Mouse (Mus musculus): Measurements from ENCODE around the gene Tasp1. TPM values are rescaled to one million over a fixed set of nuclear protein-coding genes. Genes with fewer than 3 reads are reported as not detected.

Gene Tasp1
- polyA plus RNA-seq, 1 experiment from 2014 or later = 20.5 TPM

- no peak overlapping the region for H3K9ac ChIP-seq
- H3K36me3 ChIP-seq (replicated peaks; ENCODE audit: control insufficient read depth, insufficient read depth) = no peaks in the 10 kb centered on the region
- no peaks in the 10 kb centered on the region for H3K27me3 ChIP-seq (ENCODE audit: control insufficient read depth, insufficient read depth, low read length)
- WGBS = 87% methylated on average over 8 of the region's 8 CpGs
- no peaks in the 10 kb centered on the region for H3K4me1 ChIP-seq (replicated peaks; ENCODE audit: control insufficient read depth, insufficient read depth, low read length)
- H3K9me3 ChIP-seq (ENCODE audit: control insufficient read depth, low read length) = no peaks in the 10 kb centered on the region
- no peak overlapping the region for H3K4me3 ChIP-seq (replicated peaks; ENCODE audit: low read length)
- H3K27ac ChIP-seq = no peak overlapping the region
- H3K4me2 ChIP-seq (replicated peaks) = no peak overlapping the region
- DNase-seq (ENCODE audit: low spot score) (no peak), ATAC-seq (ENCODE audit: low FRiP score) (no peak)
Measured at GRCm38 (mm10) chr2:139821589-139822378, 244.8 kb downstream of the Tasp1 start.

- H3K27me3 ChIP-seq (ENCODE audit: control insufficient read depth, insufficient read depth, low read length) = no peaks in the 10 kb centered on the region
- no peak overlapping the region for H3K4me3 ChIP-seq (replicated peaks; ENCODE audit: low read length)
- H3K4me1 ChIP-seq (replicated peaks; ENCODE audit: control insufficient read depth, insufficient read depth, low read length) = no peaks in the 10 kb centered on the region
- WGBS = 84% methylated on average over 3 of the region's 3 CpGs
- ATAC-seq (ENCODE audit: low FRiP score) = no peak
- no peak overlapping the region for H3K4me2 ChIP-seq (replicated peaks)
- H3K36me3 ChIP-seq (replicated peaks; ENCODE audit: control insufficient read depth, insufficient read depth) = no peaks in the 10 kb centered on the region
- H3K27ac ChIP-seq = no peak overlapping the region
- no peak for DNase-seq (ENCODE audit: low spot score)
- H3K9ac ChIP-seq = no peak overlapping the region
- no peaks in the 10 kb centered on the region for H3K9me3 ChIP-seq (ENCODE audit: control insufficient read depth, low read length)
Measured at GRCm38 (mm10) chr2:139817275-139817674, 249.3 kb downstream of the Tasp1 start.

GRCm38 (mm10) chr2:139807887-139808286 is 258.7 kb downstream of the Tasp1 start:
- Histone ChIP-seq H3K9ac (no peak overlapping the region), H3K4me1 (replicated peaks; ENCODE audit: control insufficient read depth, insufficient read depth, low read length) (no peaks in the 10 kb centered on the region), H3K9me3 (ENCODE audit: control insufficient read depth, low read length) (no peaks in the 10 kb centered on the region), H3K4me3 (replicated peaks; ENCODE audit: low read length) (no peak overlapping the region), H3K36me3 (replicated peaks; ENCODE audit: control insufficient read depth, insufficient read depth) (no peaks in the 10 kb centered on the region), H3K27me3 (ENCODE audit: control insufficient read depth, insufficient read depth, low read length) (no peaks in the 10 kb centered on the region), H3K27ac (no peak overlapping the region), H3K4me2 (replicated peaks) (no peak overlapping the region)
- no peak for DNase-seq (ENCODE audit: low spot score)
- 0 out of 2 replicates have a peak, but pooled peaks have one; percentile 34 for ATAC-seq (ENCODE audit: low FRiP score)
- WGBS = 69% methylated on average over 6 of the region's 6 CpGs

- ATAC-seq (ENCODE audit: low FRiP score) = no peak
- Histone ChIP-seq H3K36me3 (replicated peaks; ENCODE audit: control insufficient read depth, insufficient read depth) (no peaks in the 10 kb centered on the region), H3K27ac (no peak overlapping the region), H3K9me3 (ENCODE audit: control insufficient read depth, low read length) (no peaks in the 10 kb centered on the region), H3K4me1 (replicated peaks; ENCODE audit: control insufficient read depth, insufficient read depth, low read length) (no peaks in the 10 kb centered on the region), H3K4me3 (replicated peaks; ENCODE audit: low read length) (no peak overlapping the region), H3K27me3 (ENCODE audit: control insufficient read depth, insufficient read depth, low read length) (no peaks in the 10 kb centered on the region), H3K4me2 (replicated peaks) (no peak overlapping the region), H3K9ac (no peak overlapping the region)
- WGBS = 89% methylated on average over 7 of the region's 7 CpGs
- no peak for DNase-seq (ENCODE audit: low spot score)
Measured at GRCm38 (mm10) chr2:139804041-139804440, 262.6 kb downstream of the Tasp1 start.

- Histone ChIP-seq H3K4me3 (replicated peaks; ENCODE audit: low read length) (no peak overlapping the region), H3K27ac (no peak overlapping the region), H3K9ac (no peak overlapping the region), H3K36me3 (replicated peaks; ENCODE audit: control insufficient read depth, insufficient read depth) (no peaks in the 10 kb centered on the region), H3K9me3 (ENCODE audit: control insufficient read depth, low read length) (no peaks in the 10 kb centered on the region), H3K4me2 (replicated peaks) (no peak overlapping the region), H3K4me1 (replicated peaks; ENCODE audit: control insufficient read depth, insufficient read depth, low read length) (no peaks in the 10 kb centered on the region), H3K27me3 (ENCODE audit: control insufficient read depth, insufficient read depth, low read length) (no peaks in the 10 kb centered on the region)
- DNase-seq (ENCODE audit: low spot score) (no peak), ATAC-seq (ENCODE audit: low FRiP score) (no peak)
- 82% methylated on average over 9 of the region's 9 CpGs for WGBS
Measured at GRCm38 (mm10) chr2:139792345-139793120, 274.1 kb downstream of the Tasp1 start.

GRCm38 (mm10) chr2:139788658-139789057 is 277.9 kb downstream of the Tasp1 start:
- no peaks in the 10 kb centered on the region for H3K27me3 ChIP-seq (ENCODE audit: control insufficient read depth, insufficient read depth, low read length)
- no peaks in the 10 kb centered on the region for H3K4me1 ChIP-seq (replicated peaks; ENCODE audit: control insufficient read depth, insufficient read depth, low read length)
- no peaks in the 10 kb centered on the region for H3K36me3 ChIP-seq (replicated peaks; ENCODE audit: control insufficient read depth, insufficient read depth)
- WGBS = 85% methylated on average over 4 of the region's 4 CpGs
- DNase-seq (ENCODE audit: low spot score) (no peak), ATAC-seq (ENCODE audit: low FRiP score) (no peak)
- no peak overlapping the region for H3K9ac ChIP-seq
- H3K27ac ChIP-seq = no peak overlapping the region
- no peak overlapping the region for H3K4me3 ChIP-seq (replicated peaks; ENCODE audit: low read length)
- H3K9me3 ChIP-seq (ENCODE audit: control insufficient read depth, low read length) = no peaks in the 10 kb centered on the region
- H3K4me2 ChIP-seq (replicated peaks) = no peak overlapping the region

GRCm38 (mm10) chr2:139784946-139785345 is 281.7 kb downstream of the Tasp1 start:
- no peak overlapping the region for H3K4me3 ChIP-seq (replicated peaks; ENCODE audit: low read length)
- no peak overlapping the region for H3K27ac ChIP-seq
- no peaks in the 10 kb centered on the region for H3K4me1 ChIP-seq (replicated peaks; ENCODE audit: control insufficient read depth, insufficient read depth, low read length)
- no peak for DNase-seq (ENCODE audit: low spot score)
- H3K9me3 ChIP-seq (ENCODE audit: control insufficient read depth, low read length) = no peaks in the 10 kb centered on the region
- 89% methylated on average over 2 of the region's 2 CpGs for WGBS
- no peaks in the 10 kb centered on the region for H3K36me3 ChIP-seq (replicated peaks; ENCODE audit: control insufficient read depth, insufficient read depth)
- H3K9ac ChIP-seq = no peak overlapping the region
- ATAC-seq (ENCODE audit: low FRiP score) = no peak
- no peak overlapping the region for H3K4me2 ChIP-seq (replicated peaks)
- no peaks in the 10 kb centered on the region for H3K27me3 ChIP-seq (ENCODE audit: control insufficient read depth, insufficient read depth, low read length)

- Histone ChIP-seq H3K36me3 (replicated peaks; ENCODE audit: control insufficient read depth, insufficient read depth) (no peaks in the 10 kb centered on the region), H3K27ac (no peak overlapping the region), H3K4me2 (replicated peaks) (no peak overlapping the region), H3K27me3 (ENCODE audit: control insufficient read depth, insufficient read depth, low read length) (no peaks in the 10 kb centered on the region), H3K4me3 (replicated peaks; ENCODE audit: low read length) (no peak overlapping the region), H3K9ac (no peak overlapping the region), H3K9me3 (ENCODE audit: control insufficient read depth, low read length) (no peaks in the 10 kb centered on the region), H3K4me1 (replicated peaks; ENCODE audit: control insufficient read depth, insufficient read depth, low read length) (no peaks in the 10 kb centered on the region)
- DNase-seq (ENCODE audit: low spot score) = no peak
- ATAC-seq (ENCODE audit: low FRiP score) = no peak
- 71% methylated on average over 1 of the region's 1 CpGs for WGBS
Measured at GRCm38 (mm10) chr2:139784465-139784864, 282.1 kb downstream of the Tasp1 start.
